Mouse (Mus musculus): ENCODE measurements around the gene Bcl2a1d.
A peak's percentile ranks its signal among the peaks of the same experiment; 100 is the strongest.
"Not testable (repeated sequence)": the region's sequence is repeated elsewhere in the genome, so short reads cannot be mapped to it uniquely, and the experiment has no call there.

DNA sequence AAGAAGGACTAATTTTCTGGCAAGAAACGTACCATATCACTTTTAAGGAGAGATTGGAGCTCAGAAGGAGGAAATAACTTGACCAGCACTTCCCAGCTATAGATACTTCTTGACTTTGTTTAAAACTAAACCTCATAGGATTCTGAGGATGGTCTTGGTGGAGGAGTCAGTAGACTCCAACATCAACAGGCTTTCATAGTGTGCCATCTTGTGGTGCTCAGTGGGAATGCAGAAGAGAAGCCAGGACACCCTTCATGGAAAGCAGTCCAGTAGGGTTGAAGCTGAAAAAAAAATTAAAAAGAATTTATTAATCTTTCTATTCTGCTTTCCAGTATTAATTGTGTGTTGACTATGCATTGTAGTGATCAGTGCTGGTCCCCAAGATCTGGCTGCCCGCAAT, 15.0 kb upstream of the Bcl2a1d start:
- peak; percentile 51 for TF ChIP-seq CTCF (IDR thresholded peaks at IDR 0.05; ENCODE audit: low read depth)
- not testable (repeated sequence) for TF ChIP-seq EP300 (IDR thresholded peaks at IDR 0.05; ENCODE audit: low read depth)
